ENCODE assay signal across 16 mouse cellular contexts in the genomic region with DNA sequence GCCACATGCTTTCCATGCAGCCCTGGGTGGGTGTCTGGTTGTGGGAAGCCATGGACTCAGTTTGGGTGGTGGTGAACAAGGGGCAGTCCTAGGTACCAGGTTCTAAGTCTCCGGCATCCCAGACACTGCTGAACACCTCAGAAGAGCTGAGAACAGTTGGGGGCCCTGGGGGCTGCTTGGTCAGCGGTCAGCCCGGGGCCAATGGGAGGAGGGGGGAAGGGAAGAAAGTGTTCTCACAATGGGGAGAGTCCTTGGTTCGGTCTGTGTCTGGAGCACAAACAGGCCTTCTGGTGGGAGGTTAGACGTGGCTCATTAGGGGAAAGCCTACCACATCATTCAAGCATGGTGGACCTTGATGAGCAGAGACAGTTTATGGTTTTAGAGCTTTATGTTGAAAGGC.
"Had no signal": no experiment of that assay in that cellular context is flagged by ENCODE, and none has a peak within 500 bp of the region (broad histone marks: within the 10 kb centered on the region; RNA-seq: fewer than 3 reads in every experiment).

No protein-coding gene starts in this region.

- H3K9ac ChIP-seq: neural tube, embryonic 13.5 days; neural tube, embryonic 15.5 days; stomach, embryonic 15.5 days had no signal

- H3K4me3 ChIP-seq: neural tube, embryonic 13.5 days; neural tube, embryonic 15.5 days; stomach, embryonic 15.5 days had no signal

- H3K27ac ChIP-seq: neural tube, embryonic 13.5 days; neural tube, embryonic 15.5 days; stomach, embryonic 15.5 days; stomach, postnatal 0 days had no signal

- DNase-seq: retina, postnatal 1 day; right cerebral cortex, adult 18-20 months; right cerebral cortex, postnatal 14 days; right cerebral cortex, postnatal 25 days; right cerebral cortex, postnatal 4 days; spleen, adult 18-20 months; thymus, adult 18-20 months; thymus, adult 2 months; thymus, postnatal 14 days; thymus, postnatal 25 days; thymus, postnatal 36 days; thymus, postnatal 4 days had no signal

- H3K36me3 ChIP-seq: neural tube, embryonic 13.5 days; neural tube, embryonic 15.5 days; stomach, embryonic 15.5 days had no signal

- H3K4me2 ChIP-seq: neural tube, embryonic 13.5 days; neural tube, embryonic 15.5 days; stomach, embryonic 15.5 days had no signal

- H3K27me3 ChIP-seq: neural tube, embryonic 13.5 days; neural tube, embryonic 15.5 days; stomach, embryonic 15.5 days had no signal

- H3K4me1 ChIP-seq: neural tube, embryonic 13.5 days; neural tube, embryonic 15.5 days; stomach, embryonic 15.5 days had no signal

- H3K9me3 ChIP-seq: neural tube, embryonic 13.5 days; neural tube, embryonic 15.5 days; stomach, embryonic 15.5 days had no signal
